Mouse (Mus musculus) regulatory T cell (primary cell): Measurements from ENCODE around the gene Dph1.

Source experiments
- in situ Hi-C: fragments of 300-600 bp; cut with MboI, MseI; formaldehyde crosslinking; loops from one replicate; pipeline ENCODE4 v1.15.1; 2025; ENCODE audit warnings: high pct_unique_total_duplicates

Gene Dph1

DNA sequence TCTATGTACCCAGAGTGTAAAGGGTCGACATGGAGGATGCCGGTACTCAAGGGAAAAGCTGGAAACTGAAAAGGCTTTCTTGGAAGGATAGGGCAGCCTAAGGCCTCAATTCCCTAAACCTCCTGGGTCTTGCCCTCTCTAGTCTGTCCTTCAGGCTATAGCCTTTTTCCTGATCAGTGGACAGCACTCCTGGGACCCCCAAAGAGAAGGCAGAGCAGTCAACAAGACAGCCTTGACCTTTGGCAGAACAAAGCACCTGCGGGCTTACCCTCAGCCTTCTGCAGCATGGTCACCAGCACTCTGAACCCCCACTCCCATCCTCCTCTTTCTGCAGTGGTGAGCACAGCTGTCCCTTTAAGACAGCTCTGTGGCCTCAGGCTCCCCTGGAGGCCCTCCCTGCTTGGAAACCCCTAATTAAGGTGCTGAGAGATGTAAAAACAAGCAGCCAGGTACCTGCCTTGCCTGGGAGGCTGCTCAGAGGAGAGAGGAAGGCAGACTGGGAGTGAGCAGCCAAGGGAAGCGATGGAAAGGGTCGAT lies at the start of gene Dph1:
Gene Dph1 (minus strand): TSS at position 337 of the 537 bp plus-strand sequence.
- in situ Hi-C loops: loop anchor here (5.0 kb wide), 1 partner anchor 96 kb away; no protein-coding TSS in a partner anchor

DNA sequence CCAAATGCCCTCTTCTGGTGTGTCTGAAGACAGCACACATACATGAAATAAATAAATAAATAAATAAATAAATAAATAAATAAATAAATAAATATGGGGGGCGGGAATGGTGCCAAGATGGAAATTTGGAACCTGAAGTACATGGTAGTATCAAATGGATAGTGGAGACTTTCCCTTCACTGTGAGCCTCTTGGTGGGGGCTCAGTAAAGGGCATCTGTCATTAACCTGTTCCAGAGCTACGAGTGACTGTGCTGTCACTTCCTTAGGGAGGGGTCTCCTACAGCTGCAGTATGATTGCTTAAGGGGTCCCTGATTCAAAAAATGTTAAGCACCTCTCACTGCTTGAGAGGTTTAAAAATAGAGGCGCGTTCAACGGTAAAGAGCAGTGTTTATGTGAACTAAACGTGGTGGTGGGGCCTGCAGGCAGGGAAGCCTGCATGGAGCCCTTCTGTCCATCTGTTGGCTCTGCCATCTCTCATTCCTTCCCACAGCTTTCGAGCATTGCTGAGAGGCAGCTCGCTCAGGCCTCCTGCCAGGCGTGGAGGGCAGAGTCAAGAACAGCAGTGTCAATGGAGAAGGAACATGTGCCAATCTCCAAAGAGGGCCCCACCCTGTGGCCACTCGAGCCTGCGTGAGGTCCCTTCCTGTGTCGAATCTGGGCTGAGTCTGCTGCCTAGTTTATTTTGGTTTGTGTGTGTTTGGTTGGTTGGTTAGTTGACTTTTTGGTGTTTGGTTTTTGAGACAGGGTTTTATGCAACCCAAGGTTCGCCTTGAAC lies 49.3 kb upstream of the Dph1 start:
- in situ Hi-C loops: no loop called here

DNA sequence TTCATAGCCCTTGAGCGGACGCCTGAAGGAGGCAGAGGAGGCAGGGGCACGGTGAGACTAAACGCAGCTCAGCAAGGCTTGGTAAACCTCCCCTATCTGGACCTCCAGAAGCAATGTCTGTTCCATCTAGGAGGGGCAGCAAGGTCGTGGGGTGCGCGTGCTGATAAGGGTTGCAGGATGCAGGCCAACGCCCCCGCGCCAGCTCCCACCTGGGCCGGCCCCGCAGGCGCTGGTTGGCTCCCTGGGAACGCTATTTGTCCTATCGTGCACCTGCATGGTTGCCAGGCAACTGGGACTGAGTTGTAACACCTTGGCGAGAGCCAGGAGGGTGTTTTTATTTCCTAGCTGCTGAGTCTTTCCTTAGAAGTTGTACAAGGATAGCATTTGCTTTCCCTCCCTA lies 43.7 kb upstream of the Dph1 start:
- in situ Hi-C loops: no loop called here

DNA sequence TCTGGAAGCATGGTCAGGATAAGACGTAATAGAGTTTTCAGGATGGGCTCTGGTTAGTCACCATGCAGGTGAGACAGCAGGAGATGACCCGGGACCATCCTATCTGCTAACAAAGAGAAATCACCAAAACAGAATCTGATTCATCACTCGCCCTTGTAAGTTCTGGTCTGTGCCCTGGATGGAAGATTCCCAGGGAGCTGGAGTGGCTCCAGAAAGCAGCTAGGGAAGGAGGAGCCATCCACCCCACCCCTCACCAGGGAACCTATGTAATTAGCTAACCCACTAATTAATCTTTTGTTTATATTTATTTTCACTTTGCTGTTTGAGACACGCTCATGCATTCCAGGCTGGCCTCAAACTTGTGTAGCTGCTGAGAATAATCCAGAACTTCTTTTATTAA lies 41.4 kb upstream of the Dph1 start:
- in situ Hi-C loops: no loop called here

DNA sequence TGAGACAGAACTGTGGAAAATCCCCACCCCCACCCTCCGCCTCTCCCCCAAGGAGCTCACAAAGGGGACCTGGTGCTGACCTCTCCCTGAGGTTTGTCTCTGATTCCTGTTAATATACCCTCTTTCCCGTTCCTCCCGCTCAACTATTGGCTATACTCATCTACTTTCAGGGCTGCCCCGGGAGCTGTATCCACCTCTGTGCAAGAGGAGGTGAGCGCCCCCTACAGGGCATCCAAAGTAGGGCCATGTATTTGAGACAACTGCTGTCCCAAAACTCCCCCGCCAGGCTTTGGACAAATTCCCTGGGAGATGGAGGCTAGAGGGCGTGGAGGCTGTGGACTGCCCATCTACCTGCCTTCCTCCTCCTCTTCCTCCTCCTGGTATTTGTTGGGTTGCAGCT lies 40.7 kb upstream of the Dph1 start:
- in situ Hi-C loops: no loop called here

DNA sequence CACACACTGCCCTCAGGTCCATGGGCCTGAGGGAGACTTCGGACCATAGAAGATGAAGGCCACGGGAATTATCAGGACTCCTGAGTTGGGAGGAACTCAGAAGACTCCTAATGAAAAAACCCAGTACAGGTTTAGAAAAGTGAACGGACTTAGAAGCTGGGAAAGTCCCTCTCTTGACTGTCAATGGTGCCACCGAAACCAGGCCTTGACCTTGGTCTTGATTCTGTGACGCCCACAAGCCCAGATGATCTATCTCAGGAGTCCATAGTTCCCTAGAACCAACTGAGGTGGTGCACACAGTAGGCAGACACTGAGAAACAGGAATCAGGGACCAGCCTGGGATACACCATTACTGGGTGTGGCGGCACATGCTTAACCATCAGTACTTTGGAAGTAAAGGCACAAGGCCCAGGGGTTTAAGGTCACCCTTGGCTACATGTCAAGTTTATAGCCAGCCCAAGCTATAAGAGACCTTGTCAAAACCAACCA lies 39.3 kb upstream of the Dph1 start:
- in situ Hi-C loops: no loop called here

DNA sequence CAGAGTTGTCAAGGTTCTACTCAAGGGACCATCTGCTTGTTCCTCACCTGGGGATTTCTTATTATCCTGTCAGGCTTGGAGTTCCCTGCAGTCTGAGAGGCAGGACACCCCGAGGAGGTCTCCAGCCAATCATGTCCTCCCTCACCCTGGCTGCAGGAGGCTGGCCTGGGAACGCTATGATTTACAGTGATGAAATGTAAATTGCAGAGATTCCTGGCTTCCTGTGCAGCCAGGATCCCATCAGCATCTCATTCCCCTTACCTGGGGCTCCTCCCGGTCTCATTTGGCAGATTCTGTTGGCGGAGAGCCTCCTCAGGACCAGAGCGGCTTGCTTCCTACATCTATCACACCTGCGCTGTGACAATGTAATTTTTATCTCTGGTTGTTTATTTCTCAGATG lies 38.2 kb upstream of the Dph1 start:
- in situ Hi-C loops: no loop called here

DNA sequence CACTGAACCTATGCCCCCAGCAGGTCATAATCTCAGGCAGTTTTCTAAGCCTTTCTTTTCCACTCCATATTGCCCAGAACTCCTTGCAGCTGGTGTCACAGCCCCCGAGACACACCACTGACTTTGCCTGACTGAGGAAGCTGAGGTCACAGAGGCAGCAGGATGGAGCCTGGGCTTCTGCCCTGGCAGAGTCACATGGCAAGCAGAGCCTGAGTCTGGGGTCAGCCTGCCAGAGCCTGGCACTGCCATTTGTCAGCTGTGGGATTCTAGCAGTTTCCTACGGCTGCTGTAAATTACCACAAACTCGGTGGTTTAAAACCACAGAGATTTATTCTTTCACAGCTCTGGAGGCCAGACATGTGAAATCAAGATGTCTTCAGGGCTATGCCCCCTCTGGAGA lies 36.6 kb upstream of the Dph1 start:
- in situ Hi-C loops: no loop called here

DNA sequence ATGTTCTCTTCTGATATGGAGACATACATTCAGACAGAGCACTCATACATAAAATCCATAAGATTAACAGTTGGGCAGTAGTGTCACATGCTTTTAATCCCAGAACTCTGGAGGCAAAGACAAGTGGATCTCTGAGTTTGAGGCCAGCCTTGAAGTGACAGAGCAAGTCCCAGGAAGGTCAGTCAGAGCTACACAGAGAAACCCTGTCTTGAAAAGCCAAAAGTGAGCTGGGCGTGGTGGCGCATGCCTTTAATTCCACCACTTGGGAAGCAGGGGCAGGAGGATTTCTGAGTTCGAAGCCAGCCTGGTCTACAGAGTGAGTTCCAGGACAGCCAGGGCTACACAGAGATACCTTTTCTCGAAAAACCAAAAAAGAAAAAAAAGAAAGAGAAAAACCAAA lies 33.8 kb upstream of the Dph1 start:
- in situ Hi-C loops: no loop called here

DNA sequence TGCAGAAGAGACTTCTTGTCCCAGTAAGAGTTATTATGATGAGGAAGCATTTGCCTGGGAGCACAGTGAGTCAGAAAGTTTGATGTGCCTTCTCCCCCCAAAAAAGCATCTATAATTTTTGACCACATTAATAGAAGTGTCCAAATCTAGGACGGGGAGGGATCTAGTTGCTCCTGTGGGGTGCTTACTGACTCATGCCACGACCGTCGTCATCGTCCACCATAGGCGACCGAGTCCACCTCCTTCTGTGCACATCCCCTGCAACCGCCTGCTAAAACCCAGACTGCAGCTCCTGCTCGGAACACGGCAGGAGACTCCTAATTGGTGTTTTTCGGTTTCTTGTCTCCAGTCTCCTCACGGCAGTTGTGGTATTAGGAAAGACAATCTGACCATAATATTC lies 33.0 kb upstream of the Dph1 start:
- in situ Hi-C loops: no loop called here

DNA sequence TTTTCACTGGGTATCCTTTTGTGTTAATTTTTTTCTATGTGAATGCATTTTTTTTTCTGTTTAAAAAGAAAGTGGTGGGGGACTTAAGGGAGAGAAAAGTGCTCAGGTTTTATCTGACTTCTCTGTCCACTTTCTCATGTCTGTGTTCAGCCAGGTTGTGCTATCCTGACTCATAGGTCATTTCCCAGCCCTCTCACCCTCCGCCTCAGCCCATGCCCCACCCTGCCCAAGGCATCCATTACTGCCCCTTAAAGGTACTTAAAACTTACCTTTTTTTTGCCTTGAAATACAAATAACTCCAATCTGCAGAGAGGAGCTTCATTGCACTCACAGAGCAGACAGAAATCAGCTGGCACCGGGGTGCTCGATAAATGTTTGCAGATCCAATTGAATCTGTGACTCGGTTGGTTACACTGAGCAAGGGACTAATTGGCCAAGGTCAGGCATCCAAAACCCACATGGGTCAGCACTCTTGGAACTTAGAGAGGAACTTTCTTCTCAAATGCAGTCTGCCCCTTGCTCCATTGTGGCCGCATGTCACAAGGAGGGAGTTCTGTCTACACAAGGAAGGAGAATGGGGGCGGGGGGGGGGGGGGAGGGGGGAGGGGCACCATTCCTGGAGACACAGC lies 29.6 kb upstream of the Dph1 start:
- in situ Hi-C loops: no loop called here

DNA sequence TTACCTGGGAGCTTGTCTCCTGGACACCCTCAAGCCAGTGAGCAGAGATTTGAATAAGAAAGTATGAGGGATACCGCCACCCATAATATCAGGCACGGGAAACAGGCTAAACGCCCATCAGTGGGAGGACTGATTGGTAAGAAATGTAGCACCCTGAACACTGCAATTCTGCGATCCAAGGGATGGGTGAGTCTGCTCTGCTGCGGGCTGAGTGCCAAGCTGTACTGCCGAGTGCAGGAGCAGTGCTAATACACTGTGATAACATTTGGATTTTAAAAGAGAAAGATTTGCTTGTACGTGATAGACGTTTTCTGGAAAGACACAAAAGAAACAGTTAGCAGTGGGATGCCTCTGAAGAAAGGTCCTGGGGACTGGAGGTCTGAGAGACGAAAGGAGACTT lies 29.1 kb upstream of the Dph1 start:
- in situ Hi-C loops: no loop called here

DNA sequence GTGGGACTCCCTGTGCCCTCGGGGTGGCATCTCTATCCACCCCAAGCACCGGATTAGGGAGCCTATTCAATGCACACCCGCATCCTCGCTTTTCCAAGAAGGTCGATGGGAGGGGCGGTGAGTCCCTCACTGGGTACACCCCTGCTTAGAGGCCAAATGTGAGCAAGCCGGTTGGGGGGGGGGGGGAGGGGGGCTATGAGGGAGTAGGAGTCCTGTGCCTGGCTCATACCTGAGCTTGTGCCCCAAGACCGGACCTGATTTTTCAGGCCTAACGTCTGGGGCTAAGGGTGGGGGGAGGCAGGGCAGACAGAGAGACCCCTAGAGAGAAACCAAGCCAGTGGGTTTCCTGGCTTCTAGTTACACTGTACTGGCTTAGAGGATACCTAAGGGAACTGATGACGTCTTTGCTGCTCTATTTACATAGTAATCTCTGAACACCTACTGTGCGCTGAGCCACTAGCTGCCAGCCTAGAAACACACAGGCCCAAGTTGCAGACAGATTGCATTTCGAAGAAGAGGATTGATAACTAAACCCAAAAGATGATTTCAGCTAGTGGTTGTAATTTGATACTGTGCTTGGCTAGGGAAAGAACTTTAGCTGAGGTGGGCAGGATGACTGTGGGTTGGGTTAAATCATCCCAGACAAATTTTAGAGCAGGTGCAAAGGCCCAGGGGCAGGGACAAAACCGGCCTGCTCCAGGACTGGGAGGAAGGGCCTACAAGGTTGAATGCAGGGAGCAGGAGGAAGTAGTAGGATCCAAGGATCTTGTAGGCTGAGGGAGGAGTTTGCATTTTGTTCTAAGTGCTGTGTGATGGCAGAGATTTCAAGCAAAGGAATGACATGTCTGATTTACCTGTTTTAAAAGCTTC lies 23.3 kb upstream of the Dph1 start:
- in situ Hi-C loops: no loop called here

DNA sequence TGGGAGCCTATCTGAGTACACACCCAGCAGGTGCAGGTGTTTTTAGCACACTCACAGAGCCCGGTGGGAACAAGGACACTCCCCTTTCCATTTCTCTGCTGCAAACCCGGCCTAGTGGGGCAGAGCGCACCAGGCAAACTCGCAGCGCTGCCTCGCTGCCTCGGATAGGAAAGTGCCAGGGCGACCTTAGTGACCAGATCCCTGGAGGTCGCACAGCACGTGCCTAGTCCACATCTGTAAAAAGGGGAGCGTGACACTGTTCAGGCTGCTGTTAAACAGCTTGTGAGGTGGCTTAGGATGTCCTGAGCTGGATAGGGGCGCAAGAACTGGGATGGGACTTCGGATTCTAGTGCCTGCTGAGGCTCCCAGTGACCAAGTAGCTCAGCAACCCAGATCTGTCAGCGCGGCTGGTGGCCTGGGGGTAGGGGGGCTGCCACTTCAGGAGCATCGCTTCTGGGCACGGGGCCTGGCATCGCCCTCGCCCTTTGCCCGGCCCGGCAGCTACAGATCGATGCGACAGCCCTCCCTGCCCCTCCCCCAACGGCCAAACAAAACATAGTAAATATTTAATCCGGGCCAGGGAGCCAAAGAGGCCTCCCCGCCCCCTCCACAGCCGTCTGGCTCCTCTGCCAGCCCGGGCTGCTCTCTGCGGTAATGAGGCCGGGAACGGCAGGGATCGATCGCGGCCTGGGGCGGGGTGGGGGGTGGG lies 22.5 kb upstream of the Dph1 start:
- in situ Hi-C loops: no loop called here

DNA sequence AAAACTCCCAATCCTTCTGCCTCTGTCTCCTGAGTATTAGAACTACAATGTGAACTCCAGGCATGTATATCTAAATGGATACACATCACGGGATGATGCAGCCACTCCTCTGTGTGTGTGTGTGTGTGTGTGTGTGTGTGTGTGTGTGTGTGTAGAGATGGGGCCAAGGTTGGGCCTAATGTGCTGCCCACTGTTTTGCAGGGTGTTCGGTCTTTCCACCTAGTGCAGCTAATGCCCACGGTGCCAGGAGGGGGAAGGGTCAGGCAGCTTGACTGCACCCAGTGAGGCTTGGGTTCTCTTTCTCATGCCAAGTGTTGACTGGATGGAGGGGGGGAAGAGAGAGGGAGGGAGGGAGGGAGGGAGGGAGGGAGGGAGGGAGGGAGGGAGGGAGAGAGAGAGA lies 21.8 kb upstream of the Dph1 start:
- in situ Hi-C loops: no loop called here

DNA sequence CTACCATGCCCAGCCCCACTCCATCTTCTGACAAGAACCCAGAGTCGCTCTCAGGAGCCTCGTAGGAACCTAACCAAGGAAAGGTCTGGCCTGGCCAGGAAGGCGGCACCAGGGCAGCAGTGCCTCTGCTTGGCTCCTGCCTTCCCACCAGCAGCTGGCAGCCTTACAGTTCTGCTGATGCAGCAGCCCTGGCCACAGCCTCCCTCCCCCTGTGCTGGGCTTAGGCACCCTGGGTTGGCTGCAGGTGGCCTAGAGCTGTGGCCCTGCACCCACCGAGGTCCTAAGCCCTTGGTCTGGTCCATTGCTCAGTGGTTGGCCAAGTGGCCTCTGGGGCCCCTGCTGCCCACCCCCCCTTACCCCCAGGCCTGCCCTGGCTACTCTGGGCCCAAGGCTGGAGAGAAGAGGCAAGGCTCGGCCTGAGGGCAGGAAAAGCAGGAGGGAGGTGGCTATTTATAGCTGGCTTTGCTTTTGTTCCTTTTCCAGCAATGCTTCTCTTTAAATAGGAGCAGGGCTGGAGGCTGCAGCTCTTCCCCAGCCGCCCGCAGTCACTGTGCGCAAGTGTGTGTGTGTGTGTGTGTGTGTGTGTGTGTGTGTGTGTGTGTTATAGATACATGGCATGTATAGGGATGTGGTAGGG lies 21.1 kb upstream of the Dph1 start:
- in situ Hi-C loops: no loop called here

DNA sequence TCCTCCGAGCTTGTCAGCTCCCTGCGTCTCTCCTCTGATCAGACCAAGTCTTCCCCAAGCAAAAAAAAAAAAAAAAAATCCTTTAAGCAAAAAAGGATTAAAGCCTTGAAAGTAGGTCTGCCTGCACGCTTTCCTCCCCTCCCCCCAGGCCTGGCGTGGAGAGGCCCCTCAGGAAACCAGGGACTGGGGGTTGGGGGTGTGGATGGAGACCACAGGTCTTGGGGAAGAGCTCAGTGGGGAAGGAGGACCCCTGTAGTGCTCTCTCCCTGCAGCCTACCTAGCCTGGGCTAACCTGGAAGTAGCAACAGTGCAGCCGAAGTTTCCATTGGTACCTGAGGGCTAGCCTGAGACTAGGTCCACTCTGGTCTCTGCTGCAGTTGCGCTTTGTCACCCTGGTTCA lies 19.7 kb upstream of the Dph1 start:
- in situ Hi-C loops: no loop called here

DNA sequence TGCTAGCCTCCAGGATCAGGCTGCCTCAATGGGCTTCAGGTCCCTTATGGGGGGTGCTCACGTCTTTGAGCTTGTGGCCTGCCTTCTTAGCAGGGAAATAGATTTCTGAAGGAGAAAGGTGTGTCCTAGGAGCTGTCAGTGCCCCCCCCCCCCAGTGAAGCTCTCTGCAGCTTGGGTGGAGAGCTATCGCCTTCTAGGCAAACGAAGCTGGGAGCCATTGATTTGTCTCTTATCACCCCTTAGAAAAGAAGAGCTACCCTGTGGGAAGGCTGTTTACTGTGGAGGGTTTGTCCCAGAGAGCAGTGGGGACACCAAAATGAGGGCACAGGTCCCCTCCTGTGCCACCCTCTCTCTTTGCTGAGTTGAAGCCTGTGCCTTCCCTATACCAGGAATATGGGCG lies 19.1 kb upstream of the Dph1 start:
- in situ Hi-C loops: no loop called here

DNA sequence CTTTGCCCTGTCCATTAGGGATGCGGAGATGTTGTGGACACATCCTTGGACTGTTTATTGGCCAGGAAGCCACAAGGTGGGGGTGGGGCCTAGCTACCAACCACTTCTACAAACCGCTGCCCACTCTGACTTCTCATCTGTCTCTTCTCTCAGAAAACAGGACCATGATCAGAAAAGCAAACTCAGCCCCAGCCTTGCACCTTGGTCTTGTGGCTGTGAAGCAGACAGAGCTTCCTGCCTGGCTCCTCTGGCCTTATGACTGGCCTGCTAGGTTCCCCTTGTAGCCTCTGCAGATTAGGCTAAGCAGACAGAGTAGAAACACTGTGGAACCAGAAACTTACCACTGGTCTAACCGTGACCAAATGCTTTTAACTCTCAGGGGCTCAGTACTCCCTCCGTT lies 18.3 kb upstream of the Dph1 start:
- in situ Hi-C loops: no loop called here

DNA sequence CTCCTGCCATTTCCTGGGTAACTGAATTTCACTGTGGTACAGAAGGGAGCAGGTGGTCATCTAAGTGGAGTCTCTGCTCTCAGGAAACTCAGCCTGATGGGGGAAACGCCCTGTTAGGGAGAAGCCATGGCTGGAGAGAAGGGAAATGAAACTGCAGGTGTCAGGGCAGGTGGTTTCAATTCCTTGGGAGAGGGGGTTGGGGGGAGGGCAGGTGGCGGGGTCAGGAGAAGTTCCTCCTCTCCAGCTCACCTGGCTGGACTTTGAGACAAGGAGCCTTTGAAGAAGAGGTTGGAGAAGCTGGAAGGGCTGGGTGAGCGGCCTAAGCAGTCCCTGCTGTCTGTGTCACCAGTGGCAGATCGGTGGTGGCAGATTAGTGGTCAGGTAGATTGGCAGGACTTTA lies 15.3 kb upstream of the Dph1 start:
- in situ Hi-C loops: no loop called here

DNA sequence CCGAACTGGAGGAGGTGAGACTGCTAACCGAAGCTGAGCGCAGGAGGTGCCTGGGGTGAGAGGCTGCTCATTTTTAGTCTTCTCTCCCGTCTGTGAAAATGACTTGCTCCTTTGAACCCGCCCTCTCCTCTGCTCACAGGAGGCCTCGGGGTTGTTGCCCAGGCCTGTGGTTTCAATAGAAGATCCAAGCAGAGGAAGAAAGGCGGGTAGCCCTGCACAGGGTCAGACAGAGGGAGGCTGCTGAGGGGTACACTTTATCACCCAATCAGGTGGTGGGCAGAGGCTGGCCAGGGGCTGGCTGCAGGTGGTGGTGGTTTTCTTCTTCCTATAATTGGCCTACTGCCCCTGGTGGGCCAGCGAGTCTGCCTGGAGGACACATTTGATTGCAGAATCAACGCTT lies 13.4 kb upstream of the Dph1 start:
- in situ Hi-C loops: no loop called here
